Mouse (Mus musculus) bone marrow macrophage, adult 2 months (primary cell): ENCODE results near the gene Slc4a4. TPM values are rescaled to one million over a fixed set of nuclear protein-coding genes. Genes with fewer than 3 reads are reported as not detected.

Experiments used
- H3K27ac ChIP-seq: 2 replicates; pipeline ENCODE4 v1.5.1; 2012; ENCODE audit warnings: low read depth, low read length; ENCODE audit not compliant: insufficient read depth
- H3K4me1 ChIP-seq: 2 replicates; pipeline ENCODE4 v1.6.1; 2012; ENCODE audit warnings: low read length; ENCODE audit not compliant: control insufficient read depth, insufficient read depth
- H3K4me3 ChIP-seq: 2 replicates; pipeline ENCODE4 v1.5.1; 2012; ENCODE audit warnings: mild to moderate bottlenecking, low read length, moderate library complexity; ENCODE audit not compliant: insufficient read depth
- CTCF ChIP-seq: IDR thresholded peaks from 2 replicates; pipeline ENCODE4 v1.5.1; 2012; ENCODE audit warnings: low read depth, mild to moderate bottlenecking, low read length, moderate library complexity
- POLR2A ChIP-seq: IDR thresholded peaks from 2 replicates; pipeline ENCODE4 v1.6.1; 2012; ENCODE audit warnings: mild to moderate bottlenecking, low read depth, low read length, borderline replicate concordance
- polyA plus RNA-seq: library from polyadenylated mRNA; stranded (reverse); fragments of >200 nt; gene quantifications from 2 replicates; pipeline ENCODE4 v1.2.4, GENCODE M21; 2012; ENCODE audit not compliant: missing spikeins, insufficient read depth, insufficient read length

Slc4a4 gene
- polyA plus RNA-seq, 1 experiment: not detected

DNA sequence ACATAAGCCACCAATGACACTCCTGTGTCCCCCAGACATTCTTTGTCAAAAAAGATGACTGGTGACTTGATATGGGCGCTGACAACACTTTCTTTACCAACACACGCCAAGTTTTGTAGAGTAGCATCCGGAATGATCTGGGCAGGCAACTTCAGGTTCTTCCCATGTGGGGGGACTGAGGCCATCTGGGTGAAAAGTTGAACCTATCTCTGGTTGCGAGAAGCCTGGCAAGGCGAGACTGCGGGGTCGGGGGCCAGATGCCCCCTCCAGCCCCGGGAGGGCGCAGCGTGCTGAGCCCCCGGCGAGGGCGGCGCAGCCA, 310 bp upstream of the Slc4a4 start:
- H3K4me3 ChIP-seq: peak overlapping the region; percentile 47
- TF ChIP-seq CTCF (no peak), POLR2A (no peak)
- peaks cover 2% of the 10 kb centered on the region; the same call in 1 of the 2 replicates for H3K4me1 ChIP-seq
- no peak overlapping the region for H3K27ac ChIP-seq

DNA sequence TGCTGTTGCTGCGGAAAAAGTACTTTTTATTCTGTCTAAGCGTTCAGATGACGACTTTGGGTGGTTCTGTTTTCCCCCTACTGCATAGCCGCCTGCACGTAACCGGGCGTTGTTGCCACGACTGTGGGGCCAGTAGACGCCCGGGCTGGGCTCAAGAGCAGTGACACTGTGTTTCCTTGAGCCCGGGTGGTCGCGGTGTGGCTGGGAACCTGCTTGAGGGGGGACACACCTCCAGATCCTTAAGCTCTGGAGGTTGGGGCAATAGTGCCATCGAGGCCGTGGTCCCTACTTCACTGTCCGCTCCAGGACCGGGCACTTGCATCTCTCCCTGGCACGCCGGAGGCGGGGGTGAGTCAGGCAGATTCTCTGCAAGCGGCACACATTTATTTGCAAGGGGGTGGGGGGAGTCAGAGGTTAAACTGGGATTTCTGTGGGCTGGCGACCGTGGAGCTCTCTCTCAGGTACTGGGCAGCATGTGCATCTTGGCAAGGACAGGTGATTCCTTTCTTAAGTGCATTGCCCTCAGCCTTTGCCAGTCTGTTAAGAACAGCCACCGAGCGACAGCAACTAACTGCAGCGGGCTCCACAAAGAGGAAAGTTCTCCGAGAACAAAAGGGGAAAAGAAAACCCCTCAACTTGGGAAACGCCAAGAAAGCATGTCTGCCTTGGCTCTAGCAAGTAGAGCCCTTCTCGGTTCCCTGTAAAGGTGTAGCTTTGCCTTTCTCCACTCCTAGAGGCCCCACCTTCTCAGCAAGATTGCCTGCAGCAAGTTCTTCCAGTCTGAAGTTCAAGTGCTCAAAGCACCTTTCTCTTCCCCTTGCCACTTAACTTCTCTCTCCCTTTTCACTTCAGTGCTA, 1.2 kb downstream of the Slc4a4 start:
- H3K4me1 ChIP-seq: peaks cover 2% of the 10 kb centered on the region; the same call in 1 of the 2 replicates
- TF ChIP-seq POLR2A: no peak
- TF ChIP-seq CTCF: no peak
- peak overlapping the region; percentile 47 for H3K4me3 ChIP-seq
- H3K27ac ChIP-seq: no peak overlapping the region

DNA sequence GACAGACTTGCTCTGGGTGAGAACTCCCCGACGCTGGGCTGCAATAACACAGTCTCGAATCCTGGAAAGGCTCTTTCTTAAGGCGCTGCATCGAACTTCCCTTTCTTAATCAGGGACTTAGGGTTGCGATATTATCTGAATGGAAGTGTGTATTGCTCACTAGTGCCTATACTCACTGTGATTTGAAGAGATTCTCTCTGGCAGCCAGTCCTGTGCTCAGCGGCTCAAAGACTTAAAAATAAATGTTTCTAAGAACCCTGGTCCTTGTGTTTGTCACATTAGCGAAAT, 1.7 kb downstream of the Slc4a4 start:
- Histone ChIP-seq H3K4me3 (peak overlapping the region; percentile 15; the same call in 1 of the 2 replicates), H3K4me1 (peaks cover 2% of the 10 kb centered on the region; the same call in 1 of the 2 replicates), H3K27ac (no peak overlapping the region)
- TF ChIP-seq POLR2A (no peak), CTCF (no peak)

DNA sequence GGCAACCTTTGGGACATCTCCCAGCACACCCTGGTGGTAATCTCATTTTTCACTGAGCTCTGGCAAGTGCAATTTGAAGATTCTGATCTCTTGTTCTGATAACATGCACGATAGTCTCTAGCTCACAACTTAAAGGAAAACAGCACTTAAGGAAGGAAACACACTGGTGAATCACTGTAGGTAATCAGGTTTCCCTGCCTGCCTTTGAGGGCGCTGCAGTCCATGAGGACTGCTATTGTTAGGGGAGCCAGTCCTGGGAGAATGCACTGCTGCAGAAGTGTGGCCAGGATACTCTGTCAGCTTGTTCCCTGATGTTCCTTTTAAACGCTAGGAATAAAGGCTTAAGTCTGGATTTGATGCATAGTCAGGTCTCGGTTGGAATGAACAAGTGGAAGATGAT, 2.7 kb downstream of the Slc4a4 start:
- Histone ChIP-seq H3K4me3 (no peak overlapping the region), H3K27ac (no peak overlapping the region), H3K4me1 (peaks cover 2% of the 10 kb centered on the region; the same call in 1 of the 2 replicates)
- TF ChIP-seq POLR2A: no peak
- no peak for TF ChIP-seq CTCF

DNA sequence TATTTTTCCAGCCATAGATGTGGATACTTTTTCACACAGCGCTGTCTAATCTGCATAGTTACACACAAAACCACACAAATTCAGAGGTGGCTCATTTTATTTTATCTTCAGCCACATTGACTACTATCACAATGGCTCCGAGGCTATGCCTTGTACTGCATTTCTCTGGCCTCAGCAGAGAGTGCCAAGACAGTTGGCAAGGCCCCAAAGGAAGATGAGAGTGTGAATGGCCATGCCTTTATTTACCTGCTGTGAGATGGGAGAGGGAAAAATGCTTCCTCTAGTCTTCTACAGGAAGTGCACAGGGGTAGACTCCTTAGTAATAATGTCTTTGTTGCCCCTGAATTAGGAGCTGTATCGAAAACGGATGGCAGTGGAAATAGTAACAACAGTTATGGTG, 3.5 kb downstream of the Slc4a4 start:
- Histone ChIP-seq H3K4me1 (peaks cover 2% of the 10 kb centered on the region; the same call in 1 of the 2 replicates), H3K27ac (no peak overlapping the region), H3K4me3 (no peak overlapping the region)
- no peak for TF ChIP-seq CTCF
- no peak for TF ChIP-seq POLR2A

DNA sequence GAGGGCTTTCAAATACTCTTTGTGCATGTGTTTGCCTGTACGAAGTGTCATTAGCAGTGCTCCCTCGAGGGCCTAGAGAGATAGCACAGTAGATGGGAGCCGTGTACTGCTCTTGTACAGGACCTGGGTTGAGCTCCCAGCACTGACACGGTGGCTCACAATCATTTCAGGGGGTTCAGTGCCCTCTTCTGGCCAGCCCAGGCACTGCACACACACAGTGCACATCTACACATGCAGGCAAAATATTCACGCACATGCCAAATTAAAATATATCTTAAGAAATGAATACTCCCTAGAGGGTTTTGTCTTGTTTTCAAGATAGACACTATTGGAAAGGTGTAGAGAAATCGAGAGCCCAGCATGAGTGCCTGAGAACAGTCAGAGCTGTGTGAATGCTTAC, 10.0 kb downstream of the Slc4a4 start:
- Histone ChIP-seq H3K4me3 (no peak overlapping the region), H3K4me1 (no peaks in the 10 kb centered on the region), H3K27ac (no peak overlapping the region)
- TF ChIP-seq CTCF (no peak), POLR2A (no peak)

DNA sequence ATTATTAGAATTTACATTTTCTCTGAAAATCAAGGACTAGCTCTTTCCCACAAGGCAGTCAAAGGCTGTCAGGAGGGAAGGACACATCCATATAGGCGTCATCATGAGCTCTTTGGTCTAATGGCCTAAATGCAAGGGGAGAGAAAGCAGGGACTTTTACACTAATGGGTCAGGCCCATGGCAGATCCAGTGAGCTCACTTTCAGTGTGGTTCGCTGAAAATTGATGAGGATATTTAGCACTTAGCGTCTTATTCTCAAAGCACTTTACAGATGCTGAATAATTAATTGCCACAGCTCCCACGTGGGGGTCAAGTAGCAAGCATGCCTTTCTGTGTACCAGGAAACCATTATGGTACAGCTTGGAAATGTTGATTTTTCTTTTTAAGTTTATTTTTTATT, 16.5 kb downstream of the Slc4a4 start:
- Histone ChIP-seq H3K4me3 (no peak overlapping the region), H3K27ac (no peak overlapping the region), H3K4me1 (no peaks in the 10 kb centered on the region)
- TF ChIP-seq CTCF (no peak), POLR2A (no peak)

DNA sequence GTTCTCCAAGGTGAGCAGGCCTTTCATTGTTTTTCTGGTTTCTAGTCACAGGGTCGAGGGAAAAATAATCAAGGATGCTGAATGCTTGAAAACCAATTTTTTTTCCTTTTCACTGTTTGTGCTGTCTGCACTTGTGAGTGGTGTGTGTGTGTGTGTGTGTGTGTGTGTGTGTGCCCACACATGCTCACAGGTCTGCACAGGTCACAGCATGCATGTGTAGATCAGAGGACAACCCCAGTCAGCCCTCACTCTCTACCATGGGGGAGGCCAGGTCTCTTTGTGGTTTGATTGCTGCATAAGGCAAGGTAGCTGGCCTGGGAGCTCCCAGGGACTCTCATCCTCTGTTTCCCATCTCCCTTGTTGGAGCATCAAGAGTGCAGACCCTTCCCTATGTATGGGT, 16.9 kb downstream of the Slc4a4 start:
- no peak for TF ChIP-seq POLR2A
- TF ChIP-seq CTCF: no peak
- no peak overlapping the region for H3K27ac ChIP-seq
- H3K4me1 ChIP-seq: no peaks in the 10 kb centered on the region
- H3K4me3 ChIP-seq: no peak overlapping the region

DNA sequence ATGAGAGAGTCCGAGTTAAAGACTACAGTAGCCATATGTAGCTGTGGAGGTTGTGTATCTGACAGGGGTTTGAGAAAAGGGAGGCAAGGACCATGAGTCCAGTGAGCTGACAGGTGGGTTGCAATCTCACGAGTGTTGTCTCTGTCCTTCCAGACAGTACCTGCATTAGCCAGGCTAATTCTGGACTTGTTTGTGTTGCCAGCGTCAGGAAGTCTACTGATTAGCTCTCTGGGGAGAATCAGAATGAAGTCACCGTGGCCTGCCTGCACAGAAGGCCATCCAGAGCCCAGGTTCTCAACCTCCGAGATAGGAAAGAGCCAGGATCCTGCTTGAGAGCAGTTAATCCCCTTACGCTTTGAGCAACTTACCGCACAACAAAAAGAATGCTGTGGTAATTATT, 18.2 kb downstream of the Slc4a4 start:
- no peak for TF ChIP-seq POLR2A
- no peak for TF ChIP-seq CTCF
- H3K27ac ChIP-seq: no peak overlapping the region
- H3K4me1 ChIP-seq: no peaks in the 10 kb centered on the region
- H3K4me3 ChIP-seq: no peak overlapping the region

DNA sequence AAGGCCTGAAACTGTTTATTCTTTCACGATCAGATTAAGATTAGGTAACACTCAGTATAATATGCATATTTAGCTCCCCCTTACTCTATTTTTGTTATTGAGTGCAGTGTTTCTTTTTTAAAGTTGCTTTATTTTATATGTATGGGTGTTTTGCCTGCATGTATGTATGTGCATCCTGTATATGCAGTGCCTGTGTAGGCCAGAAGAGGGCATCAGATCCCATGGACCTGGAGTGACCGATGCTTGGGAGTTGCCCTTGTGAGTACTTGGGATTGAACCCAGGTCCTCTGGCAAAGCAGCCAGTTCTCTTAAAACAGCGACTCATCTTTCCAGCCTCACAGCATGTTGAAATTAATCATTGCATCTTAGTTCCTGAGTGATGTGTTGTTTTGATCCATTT, 21.0 kb downstream of the Slc4a4 start:
- H3K4me1 ChIP-seq: no peaks in the 10 kb centered on the region
- H3K27ac ChIP-seq: no peak overlapping the region
- H3K4me3 ChIP-seq: no peak overlapping the region
- TF ChIP-seq CTCF (no peak), POLR2A (no peak)

DNA sequence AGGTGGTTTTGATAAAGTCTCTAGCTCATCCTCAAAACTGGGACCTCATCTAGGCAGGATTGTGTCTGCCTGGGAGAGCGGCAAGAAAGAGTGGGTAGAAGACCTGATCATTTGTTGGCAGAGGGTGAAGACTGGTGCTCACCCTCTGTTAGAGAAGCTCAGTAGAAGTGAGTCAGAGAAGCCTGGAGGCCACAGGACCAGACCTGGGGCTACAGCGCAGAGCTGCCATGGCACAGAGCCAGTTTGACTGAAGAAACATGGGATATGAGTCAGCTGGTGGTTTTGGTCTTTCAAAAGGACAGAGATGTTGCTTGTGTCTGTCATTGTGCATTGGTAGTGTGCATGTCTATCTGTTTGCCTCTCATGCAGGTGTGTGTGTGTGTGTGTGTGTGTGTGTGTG, 26.0 kb downstream of the Slc4a4 start:
- TF ChIP-seq POLR2A: no peak
- no peak for TF ChIP-seq CTCF
- Histone ChIP-seq H3K4me1 (no peaks in the 10 kb centered on the region), H3K27ac (no peak overlapping the region), H3K4me3 (no peak overlapping the region)
